Mouse (Mus musculus) erythroblast, embryonic 14.5 days (primary cell): ENCODE data around the gene Tifa. TPM values are rescaled to one million over a fixed set of nuclear protein-coding genes. Genes with fewer than 3 reads are reported as not detected.

Experiments
- H3K27me3 ChIP-seq: 2 replicates; pipeline ENCODE4 v1.6.1; 2012; ENCODE audit warnings: inconsistent platforms; ENCODE audit not compliant: control insufficient read depth
- H3K36me3 ChIP-seq: 2 replicates; pipeline ENCODE4 v1.6.1; 2012; ENCODE audit warnings: mild to moderate bottlenecking, inconsistent platforms; ENCODE audit not compliant: control insufficient read depth
- H3K4me1 ChIP-seq: 2 replicates; pipeline ENCODE4 v1.6.1; 2012; ENCODE audit warnings: inconsistent platforms; ENCODE audit not compliant: control insufficient read depth
- H3K4me3 ChIP-seq: replicated peaks from 2 replicates; pipeline ENCODE3; 2012; ENCODE audit warnings: moderate library complexity, mild to moderate bottlenecking, inconsistent platforms
- H3K9me3 ChIP-seq: 2 replicates; pipeline ENCODE4 v1.6.1; 2012; ENCODE audit warnings: low read length, inconsistent platforms, mixed read lengths; ENCODE audit not compliant: control insufficient read depth
- GATA1 ChIP-seq: IDR thresholded peaks from 2 replicates; pipeline ENCODE4 v1.6.1; 2012; ENCODE audit warnings: low read length, inconsistent platforms, mixed read lengths
- TAL1 ChIP-seq: IDR thresholded peaks from 3 replicates; pipeline ENCODE4 v1.6.1; 2012; ENCODE audit warnings: low read length, inconsistent platforms, mixed read lengths
- polyA plus RNA-seq: library from polyadenylated mRNA; stranded (reverse); fragments of >175 nt; gene quantifications from 2 replicates; pipeline ENCODE4 v1.2.3, GENCODE M21; 2012

The Tifa gene
- polyA plus RNA-seq, 1 experiment: 7.4 TPM

- TF ChIP-seq GATA1: no peak
- TF ChIP-seq TAL1: no peak
- H3K4me1 ChIP-seq: peaks cover 55% of the 10 kb centered on the region
- H3K36me3 ChIP-seq: peaks cover 3% of the 10 kb centered on the region
- H3K27me3 ChIP-seq: no peaks in the 10 kb centered on the region
- peaks cover 6% of the 10 kb centered on the region for H3K9me3 ChIP-seq
- no peak overlapping the region for H3K4me3 ChIP-seq
These were observed 60.3 kb downstream of the Tifa start for GRCm38 (mm10) chr3:127849922-127850321.

GRCm38 (mm10) chr3:127850776-127851646 is 61.4 kb downstream of the Tifa start:
- no peak overlapping the region for H3K4me3 ChIP-seq
- H3K36me3 ChIP-seq: peaks cover 3% of the 10 kb centered on the region
- H3K9me3 ChIP-seq: peaks cover 4% of the 10 kb centered on the region
- TF ChIP-seq TAL1: no peak
- TF ChIP-seq GATA1: no peak
- H3K27me3 ChIP-seq: no peaks in the 10 kb centered on the region
- H3K4me1 ChIP-seq: peaks cover 55% of the 10 kb centered on the region

- Histone ChIP-seq H3K4me3 (no peak overlapping the region), H3K36me3 (peaks cover 3% of the 10 kb centered on the region), H3K27me3 (no peaks in the 10 kb centered on the region), H3K9me3 (no peaks in the 10 kb centered on the region), H3K4me1 (peaks cover 55% of the 10 kb centered on the region)
- TF ChIP-seq GATA1: no peak
- TF ChIP-seq TAL1: no peak
These were observed 63.1 kb downstream of the Tifa start for GRCm38 (mm10) chr3:127852722-127853121.

GRCm38 (mm10) chr3:127853431-127854206 is 64.0 kb downstream of the Tifa start:
- H3K27me3 ChIP-seq: no peaks in the 10 kb centered on the region
- peaks cover 47% of the 10 kb centered on the region for H3K4me1 ChIP-seq
- no peak overlapping the region for H3K4me3 ChIP-seq
- H3K9me3 ChIP-seq: no peaks in the 10 kb centered on the region
- TF ChIP-seq TAL1 (no peak), GATA1 (no peak)
- H3K36me3 ChIP-seq: peaks cover 8% of the 10 kb centered on the region

- H3K4me3 ChIP-seq: no peak overlapping the region
- H3K9me3 ChIP-seq: no peaks in the 10 kb centered on the region
- H3K27me3 ChIP-seq: no peaks in the 10 kb centered on the region
- TF ChIP-seq GATA1 (no peak), TAL1 (no peak)
- H3K4me1 ChIP-seq: peaks cover 3% of the 10 kb centered on the region
- H3K36me3 ChIP-seq: peaks cover 58% of the 10 kb centered on the region
These were observed 71.7 kb downstream of the Tifa start for GRCm38 (mm10) chr3:127861340-127861739.

GRCm38 (mm10) chr3:127862479-127862878 is 72.9 kb downstream of the Tifa start:
- no peaks in the 10 kb centered on the region for H3K27me3 ChIP-seq
- TF ChIP-seq GATA1 (no peak), TAL1 (no peak)
- H3K4me1 ChIP-seq: peaks cover 5% of the 10 kb centered on the region
- H3K9me3 ChIP-seq: no peaks in the 10 kb centered on the region
- no peak overlapping the region for H3K4me3 ChIP-seq
- H3K36me3 ChIP-seq: peaks cover 69% of the 10 kb centered on the region

- Histone ChIP-seq H3K36me3 (peaks cover 76% of the 10 kb centered on the region), H3K4me1 (peaks cover 5% of the 10 kb centered on the region), H3K27me3 (no peaks in the 10 kb centered on the region), H3K4me3 (no peak overlapping the region), H3K9me3 (no peaks in the 10 kb centered on the region)
- TF ChIP-seq GATA1 (no peak), TAL1 (no peak)
These were observed 74.0 kb downstream of the Tifa start for GRCm38 (mm10) chr3:127863571-127863970.

GRCm38 (mm10) chr3:127864242-127864641 is 74.6 kb downstream of the Tifa start:
- Histone ChIP-seq H3K27me3 (no peaks in the 10 kb centered on the region), H3K4me1 (peaks cover 5% of the 10 kb centered on the region), H3K9me3 (no peaks in the 10 kb centered on the region), H3K36me3 (peaks cover 76% of the 10 kb centered on the region), H3K4me3 (no peak overlapping the region)
- TF ChIP-seq TAL1 (no peak), GATA1 (no peak)
